Mouse (Mus musculus) erythroblast, embryonic 14.5 days (primary cell): ENCODE results near the gene Engase. TPM values are rescaled to one million over a fixed set of nuclear protein-coding genes. Genes with fewer than 3 reads are reported as not detected.

Experiments
- H3K27me3 ChIP-seq: 2 replicates; pipeline ENCODE4 v1.6.1; 2012; ENCODE audit warnings: inconsistent platforms; ENCODE audit not compliant: control insufficient read depth
- H3K36me3 ChIP-seq: 2 replicates; pipeline ENCODE4 v1.6.1; 2012; ENCODE audit warnings: mild to moderate bottlenecking, inconsistent platforms; ENCODE audit not compliant: control insufficient read depth
- H3K4me1 ChIP-seq: 2 replicates; pipeline ENCODE4 v1.6.1; 2012; ENCODE audit warnings: inconsistent platforms; ENCODE audit not compliant: control insufficient read depth
- H3K4me3 ChIP-seq: replicated peaks from 2 replicates; pipeline ENCODE3; 2012; ENCODE audit warnings: moderate library complexity, mild to moderate bottlenecking, inconsistent platforms
- H3K9me3 ChIP-seq: 2 replicates; pipeline ENCODE4 v1.6.1; 2012; ENCODE audit warnings: low read length, inconsistent platforms, mixed read lengths; ENCODE audit not compliant: control insufficient read depth
- GATA1 ChIP-seq: IDR thresholded peaks from 2 replicates; pipeline ENCODE4 v1.6.1; 2012; ENCODE audit warnings: low read length, inconsistent platforms, mixed read lengths
- TAL1 ChIP-seq: IDR thresholded peaks from 3 replicates; pipeline ENCODE4 v1.6.1; 2012; ENCODE audit warnings: low read length, inconsistent platforms, mixed read lengths
- polyA plus RNA-seq: library from polyadenylated mRNA; stranded (reverse); fragments of >175 nt; gene quantifications from 2 replicates; pipeline ENCODE4 v1.2.3, GENCODE M21; 2012

Gene Engase
- polyA plus RNA-seq, 1 experiment, result 0.73 TPM

DNA sequence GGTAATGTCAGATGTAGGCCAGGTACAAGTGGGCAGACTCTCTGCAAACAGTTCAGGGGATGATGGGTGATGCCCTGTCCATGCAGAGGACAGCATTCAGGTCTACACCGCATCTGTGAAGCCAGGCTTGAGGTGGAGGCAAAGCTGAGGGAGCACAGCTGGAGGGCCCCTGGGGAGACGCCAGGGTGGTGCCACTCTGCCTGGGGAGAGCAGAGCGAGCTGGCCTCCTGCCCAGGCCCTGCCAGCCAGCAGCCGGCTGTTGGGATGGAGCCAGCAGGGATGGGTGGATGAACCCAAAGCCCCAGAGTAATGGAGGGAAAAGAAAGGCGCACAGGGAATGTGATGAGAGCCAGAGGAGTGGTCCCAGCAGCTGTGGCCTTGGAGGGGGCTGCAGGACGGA, 35.2 kb downstream of the Engase start:
- TF ChIP-seq TAL1 (no peak), GATA1 (no peak)
- Histone ChIP-seq H3K36me3 (no peaks in the 10 kb centered on the region), H3K9me3 (no peaks in the 10 kb centered on the region), H3K4me1 (no peaks in the 10 kb centered on the region), H3K27me3 (no peaks in the 10 kb centered on the region), H3K4me3 (no peak overlapping the region)

DNA sequence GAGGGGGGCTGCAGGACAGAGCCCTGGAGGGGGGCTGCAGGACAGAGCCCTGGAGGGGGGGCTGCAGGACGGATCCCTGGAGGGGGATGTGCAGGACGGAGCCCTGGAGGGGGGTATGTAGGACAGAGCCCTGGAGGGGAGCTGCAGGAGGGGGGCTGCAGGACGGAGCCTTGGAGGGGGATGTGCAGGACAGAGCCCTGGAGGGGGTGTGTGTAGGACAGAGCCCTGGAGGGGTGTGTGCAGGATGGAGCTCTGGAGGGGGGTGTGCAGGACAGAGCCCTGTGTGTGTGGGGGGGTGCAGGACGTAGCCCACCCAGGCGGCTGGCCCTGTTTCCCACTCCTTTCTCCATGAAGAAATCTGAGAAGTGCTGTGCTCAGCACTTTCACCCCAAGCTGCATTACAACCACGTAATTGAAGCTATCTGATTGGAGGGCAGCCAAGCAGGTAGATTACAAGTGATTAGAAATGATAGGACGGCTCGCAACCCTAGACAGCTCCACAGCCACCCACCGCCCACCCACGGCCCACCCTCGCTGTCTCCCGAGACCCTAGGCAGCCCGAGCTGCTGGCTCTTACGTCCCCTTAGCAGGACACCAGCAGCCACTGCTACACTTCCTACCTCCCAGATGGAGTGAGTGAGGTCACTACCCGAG, 35.8 kb downstream of the Engase start:
- Histone ChIP-seq H3K9me3 (no peaks in the 10 kb centered on the region), H3K4me3 (no peak overlapping the region), H3K4me1 (no peaks in the 10 kb centered on the region), H3K36me3 (no peaks in the 10 kb centered on the region), H3K27me3 (no peaks in the 10 kb centered on the region)
- TF ChIP-seq TAL1 (no peak), GATA1 (no peak)

DNA sequence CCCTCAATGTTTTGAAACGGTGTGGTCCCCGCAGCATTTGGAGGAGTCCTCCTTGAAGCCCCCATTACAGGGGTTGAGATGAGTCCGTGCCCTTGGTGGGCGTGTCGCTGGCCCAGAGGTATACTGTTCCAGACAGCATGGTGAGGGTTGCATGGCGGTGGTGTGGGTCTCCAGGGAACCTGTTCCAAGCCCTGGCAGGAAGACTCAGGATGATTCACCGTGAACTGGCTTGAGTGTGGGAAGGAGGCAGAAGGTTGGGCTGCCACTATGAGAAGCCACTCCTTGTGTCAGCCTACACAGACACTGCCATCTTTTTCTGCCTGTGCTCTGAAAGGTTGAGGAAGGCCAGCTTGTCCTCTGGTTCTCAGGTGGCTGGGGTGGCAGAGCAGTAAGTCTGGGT, 41.3 kb downstream of the Engase start:
- no peaks in the 10 kb centered on the region for H3K36me3 ChIP-seq
- H3K4me1 ChIP-seq, result no peaks in the 10 kb centered on the region
- H3K27me3 ChIP-seq, result no peaks in the 10 kb centered on the region
- TF ChIP-seq GATA1 (no peak), TAL1 (no peak)
- no peaks in the 10 kb centered on the region for H3K9me3 ChIP-seq
- no peak overlapping the region for H3K4me3 ChIP-seq

DNA sequence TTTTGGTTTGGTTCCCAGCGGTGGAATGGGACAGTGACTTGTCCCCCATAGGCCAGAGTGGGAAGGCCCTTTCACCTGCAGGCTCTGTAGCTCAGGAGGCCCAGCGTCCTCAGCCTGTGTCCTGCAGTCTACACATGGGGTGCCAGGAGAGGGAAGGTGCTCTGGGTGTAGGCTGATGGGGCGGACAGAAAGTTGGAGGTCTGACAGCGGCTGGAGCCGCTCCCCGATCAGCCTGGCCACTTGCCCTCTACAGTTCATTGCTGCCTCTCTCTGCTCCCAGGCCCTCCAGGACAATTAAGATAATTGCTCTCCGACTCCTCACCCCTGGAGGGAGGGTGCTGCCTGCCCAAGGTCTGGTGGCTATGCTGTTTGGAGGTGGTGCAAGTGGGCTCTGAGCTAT, 42.1 kb downstream of the Engase start:
- Histone ChIP-seq H3K4me3 (no peak overlapping the region), H3K36me3 (no peaks in the 10 kb centered on the region), H3K9me3 (no peaks in the 10 kb centered on the region), H3K27me3 (no peaks in the 10 kb centered on the region), H3K4me1 (no peaks in the 10 kb centered on the region)
- no peak for TF ChIP-seq TAL1
- TF ChIP-seq GATA1, result no peak

DNA sequence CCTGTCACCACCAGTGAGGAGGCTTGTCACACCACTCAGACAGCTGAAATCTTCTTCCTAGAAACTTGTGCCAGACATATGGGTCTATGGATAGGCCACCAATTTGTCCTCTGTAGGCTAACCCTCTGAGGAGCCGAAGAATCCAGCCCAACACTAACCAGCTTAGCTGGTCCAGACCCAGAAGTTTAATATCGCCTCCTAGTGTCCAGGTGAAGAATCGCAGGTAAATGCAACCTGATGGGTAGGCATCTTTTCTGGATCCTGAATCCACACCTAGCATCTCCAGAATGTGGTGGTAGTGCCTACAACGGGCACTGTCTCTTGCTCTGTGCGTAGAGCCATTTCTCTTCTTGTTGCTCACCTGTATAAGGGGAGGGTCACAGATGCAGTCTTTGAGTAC, 43.6 kb downstream of the Engase start:
- TF ChIP-seq TAL1, result no peak
- no peak for TF ChIP-seq GATA1
- Histone ChIP-seq H3K9me3 (no peaks in the 10 kb centered on the region), H3K36me3 (no peaks in the 10 kb centered on the region), H3K4me1 (no peaks in the 10 kb centered on the region), H3K27me3 (no peaks in the 10 kb centered on the region), H3K4me3 (no peak overlapping the region)

DNA sequence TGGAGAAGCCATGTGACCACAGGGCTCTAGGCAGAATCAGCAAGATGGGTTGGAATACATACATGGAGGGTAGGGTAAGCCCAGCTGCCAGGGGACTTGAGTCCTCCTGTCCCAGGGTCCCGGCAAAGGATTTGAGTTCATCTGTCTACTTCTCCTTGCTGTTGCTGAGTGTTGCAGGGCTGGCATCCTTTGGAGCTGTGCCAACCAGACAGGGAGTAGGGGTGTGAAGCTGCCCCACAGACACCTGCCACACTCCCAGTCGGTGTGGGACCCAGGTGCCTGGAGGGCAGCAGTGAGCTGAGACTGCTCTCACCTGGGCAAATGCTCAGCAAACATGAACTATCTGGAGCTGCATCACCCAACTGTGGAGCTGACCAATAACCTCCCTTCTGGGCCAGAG, 44.3 kb downstream of the Engase start:
- Histone ChIP-seq H3K27me3 (no peaks in the 10 kb centered on the region), H3K4me1 (no peaks in the 10 kb centered on the region), H3K4me3 (no peak overlapping the region), H3K36me3 (no peaks in the 10 kb centered on the region), H3K9me3 (no peaks in the 10 kb centered on the region)
- TF ChIP-seq TAL1, result no peak
- no peak for TF ChIP-seq GATA1

DNA sequence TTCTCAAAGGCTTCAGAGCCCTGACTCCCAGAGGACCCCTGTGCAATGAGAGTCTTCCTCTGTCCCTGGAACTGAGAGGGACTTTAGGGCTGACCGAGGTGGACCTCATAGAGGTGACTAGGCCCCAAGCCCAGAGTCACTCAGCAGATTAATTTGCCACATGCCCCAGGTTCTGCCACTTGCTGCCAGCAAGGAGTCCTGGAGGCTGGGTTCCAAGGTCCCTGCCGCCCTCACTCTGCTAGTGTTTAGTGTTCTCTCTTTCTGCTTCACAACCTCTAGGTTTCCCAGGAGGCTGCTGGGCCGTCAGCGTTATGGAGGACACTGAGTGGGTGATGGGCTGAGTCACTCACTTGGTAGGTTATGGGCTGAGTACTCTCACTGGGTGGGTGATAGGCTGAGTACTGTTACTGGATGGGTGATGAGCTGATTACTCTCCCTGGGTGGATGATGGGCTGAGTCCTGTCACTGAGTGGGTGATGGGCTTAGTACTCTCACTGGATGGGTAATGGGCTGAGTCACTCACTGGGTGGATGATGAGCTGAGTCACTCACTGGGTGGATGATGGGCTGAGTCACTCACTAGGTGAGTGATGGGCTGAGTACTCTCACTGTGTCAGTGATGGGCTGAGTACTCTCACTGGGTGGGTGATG, 47.0 kb downstream of the Engase start:
- Histone ChIP-seq H3K36me3 (no peaks in the 10 kb centered on the region), H3K4me3 (no peak overlapping the region), H3K9me3 (no peaks in the 10 kb centered on the region), H3K27me3 (no peaks in the 10 kb centered on the region), H3K4me1 (no peaks in the 10 kb centered on the region)
- TF ChIP-seq GATA1, result no peak
- TF ChIP-seq TAL1, result no peak

DNA sequence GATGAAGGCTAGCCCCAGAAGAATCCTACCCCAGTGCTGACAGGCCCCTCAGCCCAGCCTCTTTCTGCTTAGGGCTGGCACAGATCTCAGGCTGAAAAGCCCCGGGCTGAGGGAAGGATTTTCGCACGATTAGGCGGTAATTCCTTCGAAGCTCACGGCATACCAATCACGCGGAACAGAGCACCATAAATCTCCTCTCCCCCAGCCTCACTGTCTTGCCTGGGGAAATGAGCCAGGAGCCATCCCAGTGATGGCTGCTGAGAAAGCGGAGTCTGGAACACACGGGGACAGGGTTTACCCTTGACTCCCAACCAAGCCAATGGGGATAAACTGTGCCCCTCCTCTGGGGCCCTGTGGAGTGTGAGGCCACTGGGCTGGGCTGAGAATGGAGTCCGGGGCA, 48.4 kb downstream of the Engase start:
- Histone ChIP-seq H3K27me3 (no peaks in the 10 kb centered on the region), H3K36me3 (no peaks in the 10 kb centered on the region), H3K9me3 (no peaks in the 10 kb centered on the region), H3K4me1 (no peaks in the 10 kb centered on the region), H3K4me3 (no peak overlapping the region)
- TF ChIP-seq TAL1 (no peak), GATA1 (no peak)

DNA sequence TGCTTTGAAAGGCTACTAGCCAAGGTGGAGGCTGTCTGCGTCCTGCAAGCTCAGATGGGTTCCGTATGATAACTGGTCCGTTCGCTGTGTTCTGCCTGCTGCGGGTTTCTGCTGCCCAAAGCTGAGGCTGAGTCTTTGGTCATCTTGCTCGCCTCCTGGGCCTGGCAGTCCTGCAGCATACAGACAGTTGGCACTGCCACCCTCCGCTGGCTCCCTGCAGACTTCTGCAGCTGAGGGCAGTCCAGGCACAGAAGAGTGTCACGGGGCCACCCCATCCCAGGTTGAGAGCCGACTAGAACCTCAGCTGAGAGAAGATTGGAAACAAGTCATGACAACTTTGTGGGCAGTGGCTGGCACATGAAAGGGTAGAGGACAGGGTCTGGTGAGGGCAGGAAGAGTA, 52.1 kb downstream of the Engase start:
- TF ChIP-seq GATA1 (no peak), TAL1 (no peak)
- Histone ChIP-seq H3K4me1 (no peaks in the 10 kb centered on the region), H3K9me3 (no peaks in the 10 kb centered on the region), H3K36me3 (no peaks in the 10 kb centered on the region), H3K27me3 (no peaks in the 10 kb centered on the region), H3K4me3 (no peak overlapping the region)

DNA sequence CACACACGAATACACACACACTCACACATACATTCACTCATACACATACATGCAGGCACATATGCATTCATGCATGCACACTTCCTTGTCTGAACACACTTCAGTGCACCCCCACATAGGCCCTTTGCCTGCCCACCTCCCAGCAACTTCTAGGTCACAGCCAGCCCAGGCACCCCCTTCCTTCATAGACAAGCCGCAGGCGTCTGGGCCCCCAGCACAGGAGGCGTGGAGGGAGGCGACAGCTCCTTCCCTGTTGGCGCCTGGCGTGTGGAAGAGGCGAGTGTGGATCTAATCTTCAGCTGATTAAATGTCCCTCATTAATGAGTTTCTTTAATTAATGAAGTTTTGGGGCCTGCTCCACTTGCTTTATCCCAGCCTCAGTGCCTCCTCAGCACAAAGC, 53.7 kb downstream of the Engase start:
- no peak overlapping the region for H3K4me3 ChIP-seq
- TF ChIP-seq GATA1 (no peak), TAL1 (no peak)
- no peaks in the 10 kb centered on the region for H3K4me1 ChIP-seq
- no peaks in the 10 kb centered on the region for H3K27me3 ChIP-seq
- H3K36me3 ChIP-seq, result no peaks in the 10 kb centered on the region
- H3K9me3 ChIP-seq, result no peaks in the 10 kb centered on the region
